Mouse (Mus musculus): ENCODE data around the gene Fcho2. TPM values are rescaled to one million over a fixed set of nuclear protein-coding genes. Genes with fewer than 3 reads are reported as not detected.

The Fcho2 gene
- 55.3 to 59.0 TPM (median 56.5 TPM) in 4 replicates for total RNA-seq (2023)

GRCm38 (mm10) chr13:98815147-98815785 lies at the start of gene Fcho2:
Fcho2 (minus strand) TSS chr13:98815449.

GRCm38 (mm10) chr13:98694773-98695314 lies 120.4 kb downstream of the Fcho2 start, which contains the start of gene Tmem171:
Tmem171 (minus strand) TSS chr13:98694834.

Other genes starting within 250 kb of the Fcho2 start
- not detected in 4 replicates for gene Tmem174, start 178.0 kb downstream of the Fcho2 start, total RNA-seq (2023)
- not detected in 4 replicates for gene Tmem171, start 120.6 kb downstream of the Fcho2 start, total RNA-seq (2023)
- 112 to 115 TPM (median 114 TPM) in 4 replicates for gene Tnpo1, start 110.9 kb upstream of the Fcho2 start, total RNA-seq (2023)
- gene 1700024P04Rik, start 169.1 kb upstream of the Fcho2 start, total RNA-seq (2023): not detected in 4 replicates

All from B cell, adult 62 days (primary cell).